Mouse (Mus musculus): ENCODE data around the gene Angpt4.
A peak's percentile ranks its signal among the peaks of the same experiment; 100 is the strongest.

Angpt4 gene

GRCm38 (mm10) chr2:151910919-151911500 lies at the start of gene Angpt4:
Angpt4 (plus strand) TSS chr2:151911210.
- no peak for DNase-seq (ENCODE audit: low spot score in 2 of 2)

- DNase-seq (ENCODE audit: low spot score in 2 of 2) = no peak
These were observed 48.7 kb upstream of the Angpt4 start for GRCm38 (mm10) chr2:151862257-151862810.

- DNase-seq (ENCODE audit: low spot score in 2 of 2) = no peak
These were observed 46.1 kb upstream of the Angpt4 start for GRCm38 (mm10) chr2:151864941-151865340.

- DNase-seq (ENCODE audit: low spot score in 2 of 2) = peak in 1 of 2 experiments; percentile 20
These were observed 44.5 kb upstream of the Angpt4 start for GRCm38 (mm10) chr2:151866487-151866886.

GRCm38 (mm10) chr2:151868196-151868595 lies 42.8 kb upstream of the Angpt4 start:
- no peak for DNase-seq (ENCODE audit: low spot score in 2 of 2)

DNA sequence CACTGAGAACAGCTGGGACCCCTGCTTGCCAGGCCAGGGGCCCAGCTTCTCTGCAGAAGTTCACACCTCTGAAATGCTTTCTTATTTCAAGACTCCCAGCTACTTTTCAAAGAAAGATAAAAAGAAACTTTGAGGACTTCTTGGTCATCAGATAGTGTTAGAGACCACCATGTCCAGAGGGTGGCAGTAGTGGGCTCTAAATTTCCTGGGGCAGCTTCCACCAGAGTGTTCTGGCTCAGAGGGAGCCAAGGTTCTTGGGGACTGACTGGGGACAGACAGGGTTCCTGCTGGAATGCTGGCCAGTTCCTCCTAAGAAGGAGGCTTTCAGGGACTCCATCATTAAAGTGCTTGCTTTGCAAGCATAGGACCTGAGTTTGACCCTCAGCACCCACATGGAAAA lies 36.5 kb upstream of the Angpt4 start:
- DNase-seq (ENCODE audit: low spot score in 2 of 2) = no peak

DNA sequence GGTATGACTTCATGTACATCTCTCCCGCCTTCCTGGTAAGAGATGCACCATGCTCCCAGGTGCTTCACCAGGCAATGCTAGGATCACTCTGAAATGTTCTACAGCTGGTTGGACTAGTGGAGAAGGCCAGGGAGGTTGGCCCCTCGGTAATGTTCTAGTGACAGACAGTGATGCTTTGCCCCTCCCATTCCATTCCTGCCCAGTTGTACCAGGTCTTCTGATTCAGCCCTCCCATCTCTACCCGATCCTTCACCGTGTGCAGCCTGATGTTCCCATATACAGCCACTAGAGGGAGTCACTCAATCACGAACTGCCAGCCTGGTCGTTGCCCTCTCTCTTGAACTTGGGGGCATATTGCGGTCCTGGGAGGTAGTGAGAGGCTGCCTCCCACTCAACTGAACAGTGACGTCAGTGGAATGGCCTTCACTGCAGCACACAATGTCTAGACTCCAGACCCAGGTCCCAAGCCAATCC lies 35.0 kb upstream of the Angpt4 start:
- DNase-seq (ENCODE audit: low spot score in 2 of 2) = peak in 1 of 2 experiments; percentile 22

GRCm38 (mm10) chr2:151878645-151879044 lies 32.4 kb upstream of the Angpt4 start:
- no peak for DNase-seq (ENCODE audit: low spot score in 2 of 2)

GRCm38 (mm10) chr2:151879760-151880159 lies 31.2 kb upstream of the Angpt4 start:
- no peak for DNase-seq (ENCODE audit: low spot score in 2 of 2)

DNA sequence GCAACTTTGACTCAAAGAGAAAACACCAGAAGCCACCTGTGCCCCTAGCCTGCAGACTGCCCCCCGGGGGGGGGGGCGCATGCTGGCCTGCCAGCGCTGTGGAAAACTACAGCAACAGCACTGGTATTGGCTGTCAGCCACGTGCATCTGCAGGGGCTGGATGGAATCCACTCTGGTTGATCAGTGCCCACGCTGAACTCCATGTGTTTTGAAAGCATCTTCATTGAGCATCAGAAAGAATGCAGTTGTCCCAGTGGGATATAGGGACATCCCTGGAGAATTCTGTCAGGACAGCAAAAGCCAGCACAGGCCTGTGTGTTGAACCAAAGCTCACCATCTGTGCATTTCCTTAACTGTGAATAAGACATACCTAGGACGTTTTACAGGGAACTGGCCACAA lies 20.0 kb upstream of the Angpt4 start:
- no peak for DNase-seq (ENCODE audit: low spot score in 2 of 2)

- no peak for DNase-seq (ENCODE audit: low spot score in 2 of 2)
These were observed 17.8 kb upstream of the Angpt4 start for GRCm38 (mm10) chr2:151893122-151893774.

DNA sequence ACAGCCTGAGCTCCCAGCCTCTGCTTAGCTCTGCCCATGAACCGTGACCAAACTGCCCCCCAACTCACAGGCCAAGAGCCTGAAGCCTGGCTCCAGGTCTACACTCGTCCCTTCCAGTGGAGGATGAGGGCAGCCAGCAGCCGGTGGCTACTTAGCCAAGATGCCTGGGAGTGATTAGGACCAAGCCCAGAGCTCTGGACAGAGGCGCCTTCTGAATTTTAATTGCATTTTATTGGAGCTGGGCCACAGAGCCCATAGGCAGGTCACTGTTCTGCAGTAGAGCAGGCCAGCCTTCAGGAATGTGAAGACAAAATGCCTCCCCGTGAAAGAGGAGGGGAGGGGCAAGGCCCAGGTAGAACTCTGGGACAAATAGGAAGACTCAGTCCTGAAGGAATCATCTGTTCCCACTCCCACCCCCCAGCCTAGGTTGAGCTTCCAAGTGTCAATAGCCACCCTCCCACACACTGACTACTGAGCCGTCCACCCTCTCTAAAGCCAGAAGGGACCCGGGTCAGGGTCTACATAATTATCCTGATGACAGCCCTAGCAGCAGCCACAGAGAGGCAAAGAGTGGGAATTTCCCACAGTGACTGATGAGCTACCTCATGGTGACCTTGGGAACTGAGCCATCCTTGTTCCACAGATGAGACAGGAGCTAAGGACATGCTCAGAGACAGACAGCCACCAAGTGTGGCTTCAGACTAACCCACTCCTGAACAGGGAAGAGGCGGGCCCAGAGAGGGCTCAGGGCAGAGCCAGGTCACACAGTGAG lies 16.6 kb upstream of the Angpt4 start:
- DNase-seq (ENCODE audit: low spot score in 2 of 2) = no peak

DNA sequence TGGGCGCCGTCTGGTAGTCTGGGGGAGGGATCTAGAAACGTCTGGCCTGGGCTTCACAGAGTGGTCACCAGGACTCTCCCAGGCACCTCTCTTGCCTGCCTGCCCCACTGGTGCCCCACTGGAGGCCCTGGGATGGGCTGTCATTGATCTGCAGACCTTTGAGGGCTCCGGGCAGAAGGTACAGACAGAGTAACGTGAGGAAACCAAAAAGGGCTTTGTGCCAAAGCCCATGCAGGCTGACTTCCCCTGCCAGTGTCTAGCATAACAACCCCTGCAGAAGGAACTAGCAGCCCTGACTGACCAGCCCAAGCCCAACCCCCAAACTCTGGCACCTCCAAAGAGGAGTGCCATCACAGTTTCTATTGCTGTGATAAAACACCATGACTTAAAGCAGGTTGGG lies 15.1 kb upstream of the Angpt4 start:
- no peak for DNase-seq (ENCODE audit: low spot score in 2 of 2)

DNA sequence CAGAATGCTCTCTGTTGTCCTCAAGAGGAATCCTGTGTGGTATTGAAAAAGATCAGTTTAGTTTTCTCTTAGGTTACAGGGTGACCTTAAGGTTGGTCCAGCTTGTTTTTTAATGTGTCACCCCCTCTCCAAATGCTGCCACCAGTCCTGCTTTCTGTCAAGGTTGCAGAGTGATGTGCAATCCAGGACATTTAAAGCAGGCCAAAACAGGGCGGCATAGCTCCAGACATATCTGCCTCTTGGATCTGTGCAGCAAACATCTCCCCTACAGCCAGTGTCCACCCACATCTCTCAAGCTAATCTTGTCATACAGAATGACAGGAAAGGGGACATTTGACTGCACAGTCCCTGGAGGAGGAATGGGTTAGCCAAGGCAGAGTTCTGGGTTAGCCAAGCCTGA lies 12.9 kb upstream of the Angpt4 start:
- no peak for DNase-seq (ENCODE audit: low spot score in 2 of 2)

GRCm38 (mm10) chr2:151900845-151901244 lies 10.2 kb upstream of the Angpt4 start:
- no peak for DNase-seq (ENCODE audit: low spot score in 2 of 2)

- DNase-seq (ENCODE audit: low spot score in 2 of 2) = no peak
These were observed 7.7 kb upstream of the Angpt4 start for GRCm38 (mm10) chr2:151903267-151903666.

- no peak for DNase-seq (ENCODE audit: low spot score in 2 of 2)
These were observed 7.1 kb upstream of the Angpt4 start for GRCm38 (mm10) chr2:151903933-151904332.

GRCm38 (mm10) chr2:151904636-151905035 lies 6.4 kb upstream of the Angpt4 start:
- no peak for DNase-seq (ENCODE audit: low spot score in 2 of 2)

GRCm38 (mm10) chr2:151907020-151907419 lies 4.0 kb upstream of the Angpt4 start:
- no peak for DNase-seq (ENCODE audit: low spot score in 2 of 2)

- no peak for DNase-seq (ENCODE audit: low spot score in 2 of 2)
These were observed 1.6 kb upstream of the Angpt4 start for GRCm38 (mm10) chr2:151909386-151909785.

- no peak for DNase-seq (ENCODE audit: low spot score in 2 of 2)
These were observed 512 bp upstream of the Angpt4 start for GRCm38 (mm10) chr2:151910498-151910897.

DNA sequence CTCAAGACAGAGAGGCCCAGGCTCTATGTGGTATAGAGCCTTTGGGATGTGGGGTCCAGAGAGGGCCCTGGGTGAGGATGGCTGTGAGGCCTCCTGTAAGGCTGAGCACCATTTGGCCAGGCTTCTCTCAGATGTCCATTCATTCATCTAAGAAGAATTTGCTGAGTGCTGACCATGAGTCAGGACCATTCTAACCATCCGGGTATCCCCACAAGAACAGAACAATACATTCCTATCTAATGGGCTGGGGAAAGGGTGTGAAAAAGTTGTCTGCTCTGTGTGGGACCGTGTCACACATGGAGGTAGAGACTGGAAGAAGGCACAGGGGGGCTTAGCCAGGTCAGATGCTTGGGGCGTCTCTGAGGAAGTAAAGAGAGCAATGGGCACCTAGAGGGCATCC lies 741 bp downstream of the Angpt4 start:
- DNase-seq (ENCODE audit: low spot score in 2 of 2) = no peak

DNA sequence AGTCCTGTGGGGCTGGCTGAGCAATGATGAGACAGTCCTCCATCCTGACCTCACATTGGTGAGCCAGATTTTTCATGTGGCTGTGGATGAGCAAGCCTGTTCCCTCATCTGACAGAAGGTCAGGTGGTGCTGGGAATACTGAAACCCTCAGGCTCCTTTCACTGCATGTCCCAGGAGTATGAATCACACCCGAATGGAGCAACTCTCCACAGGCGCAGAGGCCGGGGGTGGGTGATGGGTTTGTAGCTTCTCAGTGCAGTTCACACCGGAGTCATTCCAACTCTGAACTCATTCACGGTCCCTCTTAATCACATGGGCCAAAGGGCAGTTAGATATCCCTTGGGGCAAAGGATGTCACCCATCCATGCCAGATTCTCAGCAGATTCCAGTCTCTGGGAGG lies 3.1 kb downstream of the Angpt4 start:
- DNase-seq (ENCODE audit: low spot score in 2 of 2) = no peak

Measured in spleen, postnatal 14 days (tissue).